In genomic region chr10:23674633-23675515, GRCm38 (mm10) we compare ENCODE assay signal across 8 mouse cellular contexts.
DNase-seq lines count a peak whose midpoint lies in the region; ATAC-seq and TF ChIP-seq lines count a peak whose summit lies in the region.

No protein-coding gene starts in this region.

- H3K9me3 ChIP-seq in limb, embryonic 13.5 days, result no peaks in the 10 kb centered on the region
- no peaks in the 10 kb centered on the region for H3K9me3 ChIP-seq in intestine, postnatal 0 days (ENCODE audit: control insufficient read depth)

- peaks cover 29% of the 10 kb centered on the region for H3K4me1 ChIP-seq in limb, embryonic 13.5 days
- H3K4me1 ChIP-seq in intestine, postnatal 0 days (replicated peaks; ENCODE audit: control insufficient read depth, insufficient read depth, low read length), result no peaks in the 10 kb centered on the region

- peak overlapping the region; percentile 39; the same call in 1 of the 2 replicates for H3K27ac ChIP-seq in limb, embryonic 13.5 days
- no peak overlapping the region for H3K27ac ChIP-seq in intestine, postnatal 0 days (ENCODE audit: low read depth, low read length)

- H3K9ac ChIP-seq in limb, embryonic 13.5 days, result no peak overlapping the region
- H3K9ac ChIP-seq in intestine, postnatal 0 days (ENCODE audit: low read depth, low read length), result no peak overlapping the region

- H3K4me2 ChIP-seq in limb, embryonic 13.5 days (replicated peaks), result peak overlapping the region; percentile 2; the same call in 1 of the 2 replicates
- no peak overlapping the region for H3K4me2 ChIP-seq in intestine, postnatal 0 days (replicated peaks; ENCODE audit: low read depth)

- WGBS in limb, embryonic 13.5 days, result 46% methylated on average over 16 of the region's 16 CpGs
- 83% methylated on average over 16 of the region's 16 CpGs for WGBS in intestine, postnatal 0 days

- ATAC-seq in limb, embryonic 13.5 days (ENCODE audit: low FRiP score, low read depth), result 0 out of 2 replicates have a peak, but pooled peaks have one; percentile 28
- ATAC-seq in intestine, postnatal 0 days, result no peak

- TF ChIP-seq CTCF in intestine, postnatal 0 days (IDR thresholded peaks at IDR 0.05; ENCODE audit: low read depth), result no peak

- no peaks in the 10 kb centered on the region for H3K36me3 ChIP-seq in limb, embryonic 13.5 days
- H3K36me3 ChIP-seq in intestine, postnatal 0 days (ENCODE audit: control insufficient read depth, insufficient read depth), result no peaks in the 10 kb centered on the region

- no peak overlapping the region for H3K4me3 ChIP-seq in limb, embryonic 13.5 days
- H3K4me3 ChIP-seq in intestine, postnatal 0 days (ENCODE audit: low read depth, low read length), result no peak overlapping the region

- H3K27me3 ChIP-seq in limb, embryonic 13.5 days, result no peaks in the 10 kb centered on the region
- H3K27me3 ChIP-seq in intestine, postnatal 0 days (replicated peaks; ENCODE audit: control insufficient read depth, insufficient read depth, low read length), result no peaks in the 10 kb centered on the region

- DNase-seq in testis, postnatal 10 days (ENCODE audit: low spot score), result peak; percentile 55
- DNase-seq in testis, postnatal 14 days (ENCODE audit: low spot score), result no peak
- DNase-seq in gastrocnemius, adult 18-20 months (ENCODE audit: low spot score), result peak; percentile 17
- peak; percentile 14 for DNase-seq in right cerebral cortex, postnatal 25 days
- DNase-seq in ovary, postnatal 14 days (ENCODE audit: low spot score), result no peak
- DNase-seq in lung, postnatal 25 days (ENCODE audit: low spot score), result no peak

Comparison
In these comparisons a context has a peak if more than half of its experiments do, and no peak if none do; other contexts are left out.
1. DNase-seq: peak in testis, postnatal 10 days (single experiment), gastrocnemius, adult 18-20 months (single experiment) and right cerebral cortex, postnatal 25 days (single experiment); none in testis, postnatal 14 days (single experiment), ovary, postnatal 14 days (single experiment) and lung, postnatal 25 days (single experiment).